Mouse (Mus musculus) layer of hippocampus, adult 9-10 months (tissue): Measurements from ENCODE around the gene Pex14.
A peak's percentile ranks its signal among the peaks of the same experiment; 100 is the strongest.
"Not testable (repeated sequence)": the region's sequence is repeated elsewhere in the genome, so short reads cannot be mapped to it uniquely, and the experiment has no call there.

Source experiments
- DNase-seq: peaks from one replicate; pipeline ENCODE4 v3.0.0; 2022; ENCODE audit warnings: low spot score

Gene Pex14

GRCm38 (mm10) chr4:149101456-149101855, 1.8 kb upstream of the Pex14 start:
- DNase-seq, result no peak

GRCm38 (mm10) chr4:149100449-149100848, 773 bp upstream of the Pex14 start:
- not testable (repeated sequence) for DNase-seq

GRCm38 (mm10) chr4:149098571-149098970, 1.1 kb downstream of the Pex14 start:
- no peak for DNase-seq

- DNase-seq, result no peak
These were observed 1.7 kb downstream of the Pex14 start for GRCm38 (mm10) chr4:149097956-149098355.

- DNase-seq, result no peak
These were observed 8.3 kb downstream of the Pex14 start for GRCm38 (mm10) chr4:149091364-149091763.

GRCm38 (mm10) chr4:149085381-149085780, 14.3 kb downstream of the Pex14 start:
- no peak for DNase-seq

GRCm38 (mm10) chr4:149081528-149081927, 18.1 kb downstream of the Pex14 start:
- DNase-seq, result no peak

- no peak for DNase-seq
These were observed 19.6 kb downstream of the Pex14 start for GRCm38 (mm10) chr4:149080111-149080510.

- DNase-seq, result no peak
These were observed 20.0 kb downstream of the Pex14 start for GRCm38 (mm10) chr4:149079629-149080028.

- no peak for DNase-seq
These were observed 21.4 kb downstream of the Pex14 start for GRCm38 (mm10) chr4:149078261-149078660.

GRCm38 (mm10) chr4:149075871-149076575, 23.7 kb downstream of the Pex14 start:
- peak; percentile 69 for DNase-seq

- DNase-seq, result no peak
These were observed 24.6 kb downstream of the Pex14 start for GRCm38 (mm10) chr4:149075073-149075472.

GRCm38 (mm10) chr4:149066672-149067551, 32.8 kb downstream of the Pex14 start:
- DNase-seq, result no peak

- no peak for DNase-seq
These were observed 35.4 kb downstream of the Pex14 start for GRCm38 (mm10) chr4:149064061-149064854.

GRCm38 (mm10) chr4:149062406-149063318, 37.0 kb downstream of the Pex14 start:
- DNase-seq, result no peak

GRCm38 (mm10) chr4:149061432-149061718, 38.3 kb downstream of the Pex14 start:
- DNase-seq, result no peak

GRCm38 (mm10) chr4:149060621-149061431, 38.9 kb downstream of the Pex14 start:
- no peak for DNase-seq

- DNase-seq, result no peak
These were observed 40.0 kb downstream of the Pex14 start for GRCm38 (mm10) chr4:149059713-149060112.

GRCm38 (mm10) chr4:149058298-149058697, 41.4 kb downstream of the Pex14 start:
- no peak for DNase-seq

GRCm38 (mm10) chr4:149057470-149057869, 42.2 kb downstream of the Pex14 start:
- DNase-seq, result no peak

GRCm38 (mm10) chr4:149056957-149057356, 42.7 kb downstream of the Pex14 start:
- DNase-seq, result no peak
